Mouse (Mus musculus) heart, adult 9 months (tissue): ENCODE data around the gene Celf2.

Experiments used
- DNase-seq, 2 experiments: peaks; one replicate each; pipeline ENCODE4 v3.0.0; 2022; ENCODE audit warnings: low spot score in 2 of 2

The Celf2 gene

DNA sequence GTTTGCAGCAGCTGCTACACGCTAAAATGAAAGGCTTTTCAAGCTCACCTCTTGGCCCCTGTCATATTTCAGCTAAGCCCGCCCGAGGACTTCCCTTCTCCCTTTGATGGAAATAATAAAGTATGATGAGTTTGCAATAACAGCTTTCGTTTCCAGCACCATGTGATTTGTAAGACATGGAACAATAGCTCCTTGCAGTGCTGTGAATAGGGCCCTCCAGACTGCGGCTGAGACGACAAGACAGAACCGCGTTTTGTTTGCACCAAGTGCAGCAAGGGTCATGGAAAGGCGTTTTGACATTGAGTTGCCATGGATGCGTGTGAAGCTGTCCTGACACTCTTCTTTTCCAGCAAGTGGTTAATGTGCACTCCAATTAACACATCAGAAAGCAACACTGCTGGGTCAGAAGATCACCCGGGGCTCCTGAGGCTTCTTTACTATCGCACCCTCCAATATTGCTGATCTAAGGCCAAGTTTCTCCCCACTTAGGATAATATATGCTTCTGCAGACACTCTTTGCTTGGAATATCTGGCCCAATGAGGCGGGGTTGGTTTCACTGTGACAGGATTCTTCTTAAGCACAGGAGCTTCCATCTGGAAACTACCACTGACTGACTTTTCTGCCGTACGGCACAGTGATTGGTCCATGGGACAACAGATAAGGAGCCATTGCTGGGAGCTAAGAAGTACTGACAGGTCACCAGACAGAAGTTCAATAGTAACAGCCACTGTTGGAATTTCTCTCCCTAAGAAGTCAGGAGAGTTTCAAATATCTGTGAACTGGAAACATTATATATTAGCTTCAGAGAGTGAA lies 301.5 kb downstream of the Celf2 start:
- DNase-seq, result no peak

DNA sequence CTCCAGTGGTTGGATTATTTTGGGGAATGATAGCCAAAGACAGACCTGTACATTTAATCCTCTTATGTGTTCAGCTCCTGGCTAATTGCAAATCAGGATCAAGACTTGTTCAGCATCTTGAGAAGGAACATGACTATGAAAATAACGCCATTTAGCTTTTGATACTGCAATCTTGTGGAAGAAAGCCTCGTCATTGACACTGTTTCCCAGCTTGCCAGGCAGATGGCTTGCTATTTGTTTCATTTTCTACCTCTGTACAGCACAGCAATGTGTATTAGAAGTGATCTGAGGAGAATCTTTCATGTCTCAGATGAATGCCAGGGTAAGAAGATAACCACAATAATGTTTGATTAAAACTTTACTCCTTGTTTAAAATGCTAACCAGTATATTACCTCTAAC lies 315.9 kb downstream of the Celf2 start:
- no peak for DNase-seq

DNA sequence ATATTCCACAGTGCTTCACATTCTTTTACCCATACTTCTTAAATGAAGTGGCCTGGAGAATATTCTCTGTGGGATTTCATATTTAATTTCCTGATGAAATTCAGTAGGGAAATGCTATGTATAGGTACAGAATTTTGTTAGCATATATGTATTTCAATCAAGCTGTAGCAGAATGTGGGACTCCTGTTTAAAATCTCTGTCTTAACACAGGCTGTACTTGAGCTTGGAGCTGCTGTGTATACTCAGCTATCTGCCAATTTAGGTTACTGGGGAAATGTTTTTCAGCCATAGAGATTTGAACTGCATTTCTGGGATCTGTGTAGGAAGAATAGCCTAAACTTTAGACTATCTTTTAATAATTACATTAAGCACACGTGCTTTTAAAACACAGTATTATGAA lies 330.2 kb downstream of the Celf2 start:
- DNase-seq, result no peak

DNA sequence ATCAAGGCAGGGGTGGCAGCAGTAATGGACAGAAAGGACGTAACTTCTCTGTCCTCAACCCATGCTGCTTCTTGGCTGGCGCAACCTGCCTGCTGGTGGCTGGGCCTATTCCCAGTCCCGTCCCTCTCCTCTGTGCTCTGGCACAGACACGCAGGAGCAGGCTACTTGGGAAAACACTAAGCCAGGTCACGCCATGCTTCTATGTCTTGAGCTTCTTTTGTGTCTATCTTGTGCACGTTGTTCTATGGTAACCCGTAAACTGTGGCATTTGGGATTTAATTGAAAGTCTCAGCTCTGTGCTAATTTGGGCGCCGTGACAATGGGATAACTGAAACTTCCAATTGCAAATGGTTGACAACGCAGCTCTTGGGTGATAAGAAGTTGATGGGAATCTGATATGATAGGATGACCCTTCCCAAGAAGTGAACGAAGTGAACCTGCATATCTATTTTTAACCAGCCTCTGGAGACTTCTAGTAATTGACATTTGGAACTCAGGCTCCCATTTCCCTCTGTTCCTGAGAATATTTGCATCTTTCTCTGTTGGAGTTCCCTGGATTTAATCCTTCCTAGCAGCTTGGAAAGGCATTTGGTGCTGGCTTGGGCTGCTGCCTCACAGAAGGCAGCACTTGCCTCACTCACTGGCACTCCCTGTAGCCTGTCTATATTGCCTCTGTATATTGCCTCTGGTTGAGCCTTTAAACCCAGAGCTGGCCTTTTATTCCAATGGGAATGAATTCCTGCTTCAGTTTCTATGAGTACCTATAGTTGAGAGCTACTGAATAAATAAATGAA lies 335.9 kb downstream of the Celf2 start:
- no peak for DNase-seq

DNA sequence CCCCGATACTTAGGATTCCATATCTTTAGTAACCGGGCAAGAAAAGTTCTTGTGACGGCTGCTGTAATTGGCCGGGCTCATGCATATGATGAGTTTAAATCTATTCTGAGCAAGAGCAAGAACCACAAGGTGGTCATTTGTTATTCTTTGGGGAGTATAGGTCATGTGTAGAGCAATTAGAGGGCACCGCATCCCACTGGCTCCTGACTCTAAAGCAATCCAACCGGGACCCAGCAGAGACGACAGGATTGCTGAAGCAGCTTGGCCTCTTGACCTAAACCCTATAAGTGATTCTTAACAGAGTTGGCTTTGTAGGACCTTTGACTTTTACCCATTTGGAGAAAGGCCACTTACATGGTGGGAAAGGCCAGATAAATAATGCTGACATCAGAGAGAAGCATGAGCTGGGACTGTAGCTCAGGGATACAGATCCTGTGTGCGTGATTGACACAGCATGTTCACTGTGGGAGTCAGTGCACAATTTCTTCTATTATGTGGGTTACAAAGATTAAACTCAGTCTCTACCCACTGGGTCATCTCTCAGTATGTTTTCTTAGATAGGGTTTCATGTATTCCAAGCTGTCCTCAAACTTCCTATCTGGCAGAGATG lies 338.2 kb downstream of the Celf2 start:
- no peak for DNase-seq

DNA sequence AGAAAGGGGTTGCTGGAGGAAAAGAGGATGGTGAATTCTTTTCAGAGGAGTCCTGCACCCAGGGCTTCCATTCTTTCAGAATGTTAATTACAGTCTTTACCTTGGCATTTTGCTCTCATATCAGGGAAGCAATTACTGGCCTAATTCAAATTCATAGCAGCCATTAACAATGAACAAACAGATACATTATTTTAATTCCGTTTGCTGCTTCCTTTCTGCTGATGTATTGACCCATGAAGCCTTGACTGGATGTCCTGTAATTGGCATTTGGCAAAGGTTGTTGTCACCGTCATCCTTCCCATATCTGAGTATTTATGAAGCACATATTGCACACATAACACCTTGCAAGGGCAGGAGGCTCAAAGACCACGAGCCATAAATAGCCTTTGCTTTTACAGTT lies 343.6 kb downstream of the Celf2 start:
- DNase-seq, result no peak

DNA sequence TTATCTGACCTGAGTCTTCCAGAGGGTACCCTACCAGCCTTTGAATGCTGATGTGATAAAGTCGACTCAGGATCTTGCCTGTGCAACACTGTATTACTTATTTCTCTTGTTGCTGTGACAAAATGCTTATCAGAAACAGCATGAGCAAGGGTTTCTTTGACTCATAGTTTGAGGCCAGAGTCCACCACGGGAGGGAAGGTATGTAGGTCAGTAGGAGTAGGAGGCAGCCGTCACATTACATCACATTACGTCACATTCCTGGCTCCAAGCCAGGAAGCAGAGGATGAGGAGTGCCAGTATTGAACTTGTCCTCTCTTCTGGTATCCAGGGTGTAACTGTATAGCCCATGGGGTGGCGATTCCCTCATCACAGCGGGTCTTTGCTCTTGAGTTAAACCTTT lies 349.3 kb downstream of the Celf2 start:
- no peak for DNase-seq

DNA sequence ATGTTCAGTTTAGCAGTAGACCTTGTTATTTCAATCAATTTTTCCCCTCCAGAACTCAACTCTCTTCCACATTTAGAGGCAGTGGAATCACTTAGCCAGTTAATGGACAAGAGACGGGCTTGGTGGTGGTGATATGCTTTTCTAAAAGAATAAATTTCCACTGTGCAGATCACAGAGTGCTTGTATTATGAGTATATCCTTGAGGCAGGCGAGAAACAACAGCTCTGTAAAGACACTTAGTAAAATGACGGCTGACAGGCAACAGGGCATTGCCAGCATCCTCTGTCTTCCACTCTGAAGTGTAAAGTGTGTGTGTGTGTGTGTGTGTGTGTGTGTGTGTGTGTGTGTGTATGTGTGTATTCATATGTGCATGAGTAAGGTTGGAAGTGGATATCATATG lies 362.1 kb downstream of the Celf2 start:
- DNase-seq, result no peak

DNA sequence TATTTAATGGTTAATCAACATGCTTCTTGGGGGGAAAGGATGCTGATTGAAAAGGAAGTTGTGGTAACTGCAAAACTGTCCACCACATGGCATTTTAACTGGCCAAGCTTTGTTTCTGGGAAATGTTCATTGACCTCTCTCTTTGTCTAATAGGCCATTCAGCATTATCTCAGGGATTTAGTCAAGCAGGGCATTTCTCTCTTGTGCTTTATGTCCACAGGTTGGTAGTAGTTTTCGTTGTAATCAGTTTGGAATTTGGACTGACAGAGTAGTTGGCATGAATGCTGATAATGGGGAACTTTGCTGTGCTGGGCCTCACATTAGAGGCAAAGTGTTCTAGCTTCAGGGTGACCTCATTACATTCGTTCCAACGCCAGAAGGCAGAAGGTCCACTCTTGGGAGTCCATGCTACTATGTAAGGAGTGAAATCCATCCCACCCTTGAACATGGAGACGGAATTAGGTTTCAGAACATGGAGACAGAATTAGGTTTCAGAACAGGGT lies 363.8 kb downstream of the Celf2 start:
- no peak for DNase-seq

DNA sequence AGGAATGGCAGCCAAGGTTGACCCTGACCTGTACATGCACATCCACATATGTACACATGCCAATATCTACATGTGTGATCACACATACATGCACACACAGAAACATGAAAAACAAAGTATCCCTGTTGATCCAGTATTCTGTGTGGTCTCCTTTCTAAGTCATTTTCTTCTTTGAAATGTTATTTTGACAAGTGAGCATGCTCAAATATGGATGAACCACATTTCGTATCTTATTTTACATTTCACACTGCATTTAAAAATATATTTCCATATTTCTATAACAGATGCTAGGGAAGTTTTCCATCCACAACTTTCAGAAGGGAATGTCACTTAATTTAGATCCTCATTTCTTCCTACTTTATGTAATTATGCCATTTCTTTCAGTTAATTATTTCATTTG lies 364.5 kb downstream of the Celf2 start:
- DNase-seq, result no peak

DNA sequence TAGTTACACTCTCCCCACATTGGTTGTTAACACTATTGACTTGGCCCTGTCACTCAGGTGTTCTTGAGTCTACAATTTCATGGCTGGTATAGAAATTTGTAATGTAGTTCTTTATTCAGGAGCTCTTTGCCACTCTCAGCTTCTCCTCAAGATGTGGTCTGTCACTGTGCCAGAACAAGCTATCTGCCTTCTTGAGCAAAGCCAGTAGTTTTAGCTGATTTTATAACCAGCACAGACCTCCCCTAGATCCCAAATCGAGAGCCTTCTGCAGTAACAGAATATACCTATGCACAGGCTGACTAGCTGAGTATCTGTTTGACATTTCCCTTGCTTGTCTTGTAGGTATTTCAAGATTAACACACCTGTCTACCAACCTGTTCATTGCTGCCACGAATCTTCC lies 386.0 kb downstream of the Celf2 start:
- no peak for DNase-seq

DNA sequence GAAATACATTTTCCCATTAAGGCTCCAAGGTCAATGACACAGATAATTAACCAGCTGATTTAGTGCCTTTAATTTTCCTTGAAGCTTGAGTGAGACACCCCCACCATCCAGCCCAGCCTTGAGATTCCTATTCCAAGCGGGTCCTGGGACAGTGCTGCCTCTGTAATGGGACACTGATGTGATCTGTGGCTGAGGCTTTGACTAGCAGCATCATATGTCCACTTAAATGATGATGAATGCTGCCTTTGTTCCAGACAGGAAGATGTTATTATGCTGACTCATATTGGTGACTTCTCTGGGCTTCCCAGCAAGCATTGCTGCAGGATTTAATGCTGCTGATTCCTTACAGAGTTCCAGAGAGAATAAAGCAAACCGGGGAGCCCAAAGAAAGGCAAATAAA lies 393.6 kb downstream of the Celf2 start:
- no peak for DNase-seq

DNA sequence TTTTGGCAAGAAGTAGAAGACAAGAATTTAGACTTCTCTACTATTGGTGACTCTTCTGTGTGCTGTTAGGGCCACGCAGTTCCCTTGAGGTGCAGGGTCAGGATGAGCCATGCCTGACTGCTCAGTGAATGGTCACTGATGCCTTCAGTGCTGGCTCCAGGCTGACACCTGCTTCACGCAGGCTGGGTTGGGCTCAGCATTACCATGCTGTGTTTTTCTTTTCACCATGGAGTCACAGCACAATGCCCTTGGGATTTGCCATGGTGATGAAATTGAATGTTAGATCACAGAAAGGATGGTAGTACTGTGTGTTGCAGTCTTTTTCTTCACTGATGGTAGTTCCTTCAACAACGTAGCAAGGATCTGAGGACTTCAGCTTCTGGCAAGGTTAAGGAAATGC lies 394.2 kb downstream of the Celf2 start:
- no peak for DNase-seq

DNA sequence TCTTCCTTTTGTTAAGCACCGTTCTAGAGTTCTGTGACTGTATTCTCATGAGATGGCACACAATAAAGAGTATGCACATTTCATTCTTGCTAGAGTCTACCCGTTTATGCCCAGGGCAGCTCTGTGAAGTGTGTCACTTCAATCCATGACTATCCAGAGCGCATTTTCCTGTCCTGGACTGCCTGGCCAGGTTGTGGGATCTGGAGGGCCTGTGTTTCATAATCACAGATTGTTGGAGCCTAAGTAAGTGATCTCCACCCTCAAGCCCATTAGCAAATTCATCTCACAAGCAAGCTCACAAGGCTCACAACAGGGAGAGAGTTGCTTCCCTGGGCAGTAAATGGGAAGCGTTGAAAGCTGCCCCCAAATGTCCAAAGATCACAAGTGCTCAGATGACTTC lies 395.6 kb downstream of the Celf2 start:
- DNase-seq, result no peak

DNA sequence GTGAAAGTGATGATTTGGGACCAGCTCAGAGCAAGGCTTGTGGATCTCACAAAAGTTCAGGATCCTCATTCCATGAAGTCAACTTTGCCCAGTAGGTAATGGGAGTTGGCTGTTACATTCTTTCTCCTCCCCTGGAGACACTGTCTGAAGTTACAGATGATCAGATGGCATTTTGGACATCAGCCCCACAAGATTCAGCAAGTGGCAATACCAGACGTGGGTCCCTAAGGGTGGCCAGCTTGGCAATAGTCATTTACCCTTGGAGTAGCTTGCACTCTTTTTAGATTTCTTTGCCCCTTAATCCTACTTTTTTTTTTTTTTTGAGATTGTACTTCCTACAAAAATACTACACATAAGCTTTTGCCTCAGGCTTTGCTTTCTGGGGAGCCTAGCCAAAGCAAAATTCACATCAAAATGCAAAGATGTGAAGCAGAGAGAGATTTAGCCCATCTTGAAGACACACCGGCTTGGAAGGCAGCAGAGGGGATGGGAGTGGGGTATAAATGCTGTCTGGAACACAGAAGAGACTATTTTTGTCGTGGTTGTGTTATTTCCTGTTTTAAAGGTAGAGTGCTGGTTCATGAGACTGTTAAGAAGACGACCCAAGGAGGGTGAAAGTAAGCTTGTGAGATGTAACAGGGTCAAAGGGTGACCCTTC lies 397.1 kb downstream of the Celf2 start:
- DNase-seq, result no peak

DNA sequence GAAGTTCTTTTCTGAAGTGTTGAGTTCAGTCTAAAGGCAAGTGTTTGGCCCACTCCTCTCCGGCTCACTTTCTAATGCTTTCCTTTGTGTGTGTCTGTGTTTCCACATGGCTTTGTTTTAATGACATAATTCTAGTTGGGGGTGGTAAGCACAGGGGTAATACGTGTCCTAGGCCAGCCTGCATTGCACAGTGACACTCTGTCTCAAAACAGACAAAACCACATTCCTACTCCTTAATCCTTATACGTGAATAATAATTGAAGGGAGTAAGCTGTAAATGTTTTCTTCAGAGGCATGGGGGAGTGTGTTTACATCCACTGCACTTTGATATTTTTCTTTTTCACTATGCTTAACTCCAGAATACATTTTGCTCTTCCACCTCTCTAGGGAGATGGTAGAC lies 415.9 kb downstream of the Celf2 start:
- DNase-seq, result no peak

DNA sequence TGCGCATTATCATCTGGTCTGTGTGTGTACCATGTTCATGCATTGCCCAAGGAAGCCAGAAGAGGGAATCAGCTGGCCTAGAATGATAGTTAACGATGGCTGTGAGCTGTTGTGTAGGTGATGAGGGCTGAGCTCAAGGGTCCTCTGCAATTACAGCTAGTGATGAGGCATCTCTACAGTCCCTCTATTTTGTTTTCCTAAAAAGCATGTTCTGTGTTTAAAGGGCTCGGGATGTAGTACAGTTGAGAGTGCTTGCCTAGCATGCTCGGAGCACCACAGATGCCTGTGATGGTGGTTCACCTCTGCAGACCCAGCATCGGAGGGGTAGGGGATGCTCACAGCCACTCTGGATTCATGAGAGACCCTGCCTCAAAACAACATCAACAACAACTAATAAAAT lies 416.7 kb downstream of the Celf2 start:
- DNase-seq, result no peak

DNA sequence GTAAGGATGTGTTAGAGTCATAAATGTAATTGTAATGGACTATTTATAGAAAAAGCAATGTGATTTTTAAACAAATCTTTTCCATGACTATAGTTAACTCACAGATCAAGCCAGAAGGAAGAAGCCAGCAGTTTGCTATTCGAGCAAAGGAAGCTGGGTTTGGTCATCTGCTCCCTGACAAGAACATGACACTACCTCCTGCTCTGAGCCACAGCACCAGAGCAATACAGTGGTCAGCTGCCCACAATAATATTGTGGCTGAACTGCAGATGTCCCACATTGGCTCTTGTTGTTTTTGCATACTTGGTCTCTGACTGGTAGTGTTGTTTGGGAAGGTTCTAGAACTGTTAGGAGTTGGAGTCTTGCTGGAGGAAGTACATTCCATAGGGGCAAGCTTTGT lies 418.9 kb downstream of the Celf2 start:
- DNase-seq, result no peak

DNA sequence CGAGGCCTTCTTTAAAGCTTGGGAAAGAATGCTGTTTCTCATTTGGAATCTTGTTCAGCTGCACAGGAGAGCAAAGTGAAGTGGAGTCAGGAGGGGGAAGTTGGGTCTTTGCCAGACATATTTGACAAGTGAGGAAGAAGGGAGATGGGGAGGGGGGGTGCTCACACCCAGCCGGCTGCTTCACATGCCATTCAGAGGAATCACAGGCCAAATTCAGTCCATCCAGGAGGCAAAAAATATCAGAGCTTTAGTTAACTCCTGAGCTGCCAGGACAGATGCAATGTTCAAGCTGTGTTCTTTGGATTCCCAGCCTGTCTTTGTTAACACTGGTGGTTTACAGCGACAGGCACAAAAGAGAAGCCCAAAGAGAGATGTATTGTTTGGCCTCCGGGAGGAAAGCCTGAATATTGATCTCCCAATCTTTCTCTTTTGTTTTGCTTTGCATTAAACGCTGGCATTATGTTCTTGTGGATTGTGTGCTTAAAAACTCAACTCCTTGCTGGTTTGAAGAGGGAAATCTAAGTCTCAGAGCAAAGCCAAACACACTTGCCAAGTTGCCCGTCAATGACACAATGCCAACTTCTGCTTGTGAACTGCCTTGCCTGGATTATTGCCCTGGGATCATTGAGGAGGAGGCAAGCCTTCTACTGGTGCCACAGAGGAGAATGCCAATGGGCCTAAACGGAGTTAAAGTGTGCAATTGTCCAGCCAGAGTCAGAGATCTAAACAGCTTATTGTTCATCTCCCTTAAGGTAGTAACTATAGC lies 420.1 kb downstream of the Celf2 start:
- DNase-seq, result peak; percentile 67 to 78

DNA sequence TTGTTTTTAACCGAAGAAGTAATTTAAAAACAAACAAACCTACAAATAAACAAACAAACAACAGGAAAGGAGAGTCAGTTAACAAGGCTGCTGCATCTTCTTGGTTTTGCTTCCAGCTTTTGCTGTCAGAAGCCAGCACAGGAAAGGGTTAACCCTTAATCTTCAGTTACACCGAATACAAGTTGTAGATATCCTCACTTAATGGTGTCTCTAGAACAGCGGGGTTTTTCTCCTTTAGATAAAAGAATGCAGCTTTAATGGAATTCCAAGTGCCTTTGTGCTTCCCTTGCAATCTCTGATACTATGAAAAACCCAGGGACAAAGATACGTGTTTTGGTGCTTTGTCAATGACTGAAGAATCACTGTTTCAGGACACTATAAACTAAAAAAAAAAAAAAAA lies 420.8 kb downstream of the Celf2 start:
- DNase-seq, result no peak

DNA sequence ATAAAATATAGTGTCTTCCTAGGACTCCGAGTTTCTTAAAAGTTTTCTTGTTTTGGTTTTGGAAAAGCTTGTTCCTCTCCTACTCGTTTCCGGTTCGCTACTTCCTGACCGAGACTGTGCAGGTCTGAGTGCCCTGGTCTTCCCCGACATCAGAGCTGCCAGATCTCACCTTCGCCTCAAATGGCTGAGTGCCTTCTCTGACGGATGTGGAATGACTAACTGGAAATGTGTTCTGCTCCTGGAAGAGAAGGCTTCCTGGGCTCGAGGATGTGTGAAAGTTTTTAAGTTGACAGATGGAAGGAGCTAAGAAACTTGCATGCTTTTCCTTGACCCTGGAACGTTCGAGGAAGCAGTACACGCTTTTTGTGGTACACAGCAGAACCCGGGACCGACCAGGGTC lies 421.9 kb downstream of the Celf2 start:
- DNase-seq, result peak in 1 of 2 experiments; percentile 47
